Mouse (Mus musculus) midbrain, embryonic 13.5 days (tissue): Measurements from ENCODE around the gene Acaca. TPM values are rescaled to one million over a fixed set of nuclear protein-coding genes. Genes with fewer than 3 reads are reported as not detected.

Source experiments
- ATAC-seq: fragments of 200-750 bp; cut with Nextera tagmentation; 2 replicates; pipeline ENCODE4 v1.8.0; 2017; ENCODE audit warnings: mild to moderate bottlenecking, moderate TSS enrichment, moderate library complexity
- H3K27ac ChIP-seq: fragments of 300-500 bp; sonication (generic); 2 replicates; pipeline ENCODE4 v1.5.1; 2015; ENCODE audit warnings: inconsistent platforms, mild to moderate bottlenecking, moderate library complexity
- H3K27me3 ChIP-seq: fragments of 300-500 bp; sonication (generic); 2 replicates; pipeline ENCODE4 v1.6.1; 2015; ENCODE audit warnings: mild to moderate bottlenecking, inconsistent platforms
- H3K36me3 ChIP-seq: fragments of 300-500 bp; sonication (generic); 2 replicates; pipeline ENCODE4 v1.6.1; 2015; ENCODE audit warnings: mild to moderate bottlenecking, inconsistent platforms
- H3K4me1 ChIP-seq: fragments of 300-500 bp; sonication (generic); replicated peaks from 2 replicates; pipeline ENCODE4 v1.6.1; 2015; ENCODE audit warnings: inconsistent platforms
- H3K4me2 ChIP-seq: fragments of 300-500 bp; sonication (generic); replicated peaks from 2 replicates; pipeline ENCODE4 v1.6.1; 2015; ENCODE audit warnings: moderate library complexity, mild to moderate bottlenecking, inconsistent platforms
- H3K4me3 ChIP-seq: fragments of 300-500 bp; sonication (generic); replicated peaks from 2 replicates; pipeline ENCODE4 v1.5.1; 2015; ENCODE audit warnings: mild to moderate bottlenecking, inconsistent platforms
- H3K9ac ChIP-seq: fragments of 300-500 bp; sonication (generic); replicated peaks from 2 replicates; pipeline ENCODE4 v1.6.1; 2015; ENCODE audit warnings: mild to moderate bottlenecking, inconsistent platforms
- H3K9me3 ChIP-seq: fragments of 300-500 bp; sonication (generic); 2 replicates; pipeline ENCODE4 v1.6.1; 2016; ENCODE audit warnings: mild to moderate bottlenecking, inconsistent platforms
- WGBS: fragments of 180-500 bp; shearing (Covaris S2); methylation state at CpG from one replicate; pipeline ENCODE4 v1.1.7; 2015; 5-methylcytosine and 5-hydroxymethylcytosine counted together
- polyA plus RNA-seq: library from polyadenylated mRNA; unstranded; fragments of >200 nt; fragmentation: Nextera tagmentation; extraction: Ambion mirVana; gene quantifications from 2 replicates; pipeline ENCODE4 v1.2.1, GENCODE M21; 2015

Acaca gene
- polyA plus RNA-seq, 1 experiment from 2014 or later = 28.3 TPM

GRCm38 (mm10) chr11:84420779-84421178, 291.3 kb downstream of the Acaca start:
- WGBS = 92% methylated on average over 6 of the region's 6 CpGs

GRCm38 (mm10) chr11:84425736-84426632, 296.5 kb downstream of the Acaca start:
- WGBS = 56% methylated on average over 13 of the region's 13 CpGs
- ATAC-seq = no peak
- Histone ChIP-seq H3K27ac (peak overlapping the region; percentile 80), H3K27me3 (no peaks in the 10 kb centered on the region), H3K36me3 (no peaks in the 10 kb centered on the region), H3K4me1 (peaks cover 55% of the 10 kb centered on the region), H3K4me3 (no peak overlapping the region), H3K9me3 (no peaks in the 10 kb centered on the region), H3K9ac (peak overlapping the region; percentile 44; the same call in 1 of the 2 replicates), H3K4me2 (no peak overlapping the region)

More at GRCm38 (mm10) chr11:84420779-84421178, 291.3 kb downstream of the Acaca start:
- peaks cover 38% of the 10 kb centered on the region for H3K4me1 ChIP-seq
- no peaks in the 10 kb centered on the region for H3K36me3 ChIP-seq
- no peak overlapping the region for H3K9ac ChIP-seq
- no peak overlapping the region for H3K4me3 ChIP-seq
- no peak overlapping the region for H3K27ac ChIP-seq
- no peaks in the 10 kb centered on the region for H3K27me3 ChIP-seq
- 0 out of 2 replicates have a peak, but pooled peaks cover 3% of the 10 kb centered on the region for H3K9me3 ChIP-seq
- no peak for ATAC-seq
- no peak overlapping the region for H3K4me2 ChIP-seq

DNA sequence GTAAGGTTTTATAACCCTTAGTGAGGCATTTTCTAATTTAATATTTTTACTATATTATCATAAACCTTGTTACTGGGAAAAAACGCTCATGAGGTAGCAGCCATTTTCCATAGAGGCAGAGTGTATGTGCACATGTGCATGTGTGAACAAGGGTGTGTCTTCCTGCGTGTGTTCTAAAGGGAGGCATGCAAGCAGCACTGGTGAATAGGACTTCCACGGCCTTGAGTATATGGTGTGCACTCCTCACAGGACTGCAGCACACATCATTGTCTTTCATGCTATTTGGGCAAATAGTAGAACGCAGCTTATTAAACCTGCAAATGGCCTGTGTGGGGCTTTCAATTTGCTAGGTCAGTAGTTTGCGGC, 297.1 kb downstream of the Acaca start:
- H3K4me2 ChIP-seq = no peak overlapping the region
- H3K36me3 ChIP-seq = no peaks in the 10 kb centered on the region
- no peaks in the 10 kb centered on the region for H3K27me3 ChIP-seq
- 85% methylated on average over 5 of the region's 5 CpGs for WGBS
- peaks cover 53% of the 10 kb centered on the region for H3K4me1 ChIP-seq
- no peak for ATAC-seq
- H3K9me3 ChIP-seq = no peaks in the 10 kb centered on the region
- H3K9ac ChIP-seq = no peak overlapping the region
- H3K4me3 ChIP-seq = no peak overlapping the region
- no peak overlapping the region for H3K27ac ChIP-seq

GRCm38 (mm10) chr11:84429581-84429980, 300.1 kb downstream of the Acaca start:
- Histone ChIP-seq H3K27ac (peak overlapping the region; percentile 14; the same call in 1 of the 2 replicates), H3K36me3 (no peaks in the 10 kb centered on the region), H3K27me3 (no peaks in the 10 kb centered on the region), H3K4me2 (no peak overlapping the region), H3K9me3 (no peaks in the 10 kb centered on the region), H3K9ac (no peak overlapping the region), H3K4me1 (peaks cover 41% of the 10 kb centered on the region), H3K4me3 (no peak overlapping the region)
- peak; percentile 92 for ATAC-seq
- WGBS = 30% methylated on average over 1 of the region's 1 CpGs

- WGBS = 87% methylated on average over 4 of the region's 4 CpGs
Measured at GRCm38 (mm10) chr11:84430336-84430735, 300.9 kb downstream of the Acaca start.

DNA sequence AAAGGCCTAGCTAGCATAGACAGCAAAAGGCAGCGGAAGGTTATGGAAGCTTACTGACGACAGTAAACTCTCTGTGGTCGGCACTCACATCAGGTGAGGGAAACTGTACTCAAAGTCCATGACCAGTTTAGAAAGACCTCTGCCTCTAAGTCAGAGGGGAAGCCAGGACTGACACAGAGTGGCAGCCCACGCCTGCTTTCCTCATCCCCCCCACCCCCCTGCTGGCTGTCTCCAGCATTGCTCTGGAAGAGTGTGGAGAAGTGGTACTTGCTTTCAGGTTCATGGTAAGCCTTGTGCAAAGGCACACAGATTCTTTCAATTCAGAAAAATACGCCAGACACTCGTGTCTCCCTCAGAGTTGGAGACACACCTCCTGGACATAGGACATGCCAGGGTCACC, 305.4 kb downstream of the Acaca start:
- Histone ChIP-seq H3K27me3 (no peaks in the 10 kb centered on the region), H3K4me2 (no peak overlapping the region), H3K36me3 (peaks cover 7% of the 10 kb centered on the region; the same call in 1 of the 2 replicates), H3K9ac (no peak overlapping the region), H3K27ac (no peak overlapping the region), H3K4me3 (no peak overlapping the region), H3K9me3 (no peaks in the 10 kb centered on the region), H3K4me1 (peaks cover 25% of the 10 kb centered on the region)
- 75% methylated on average over 6 of the region's 6 CpGs for WGBS
- no peak for ATAC-seq

More at GRCm38 (mm10) chr11:84430336-84430735, 300.9 kb downstream of the Acaca start:
- H3K9ac ChIP-seq = no peak overlapping the region
- no peak overlapping the region for H3K4me2 ChIP-seq
- no peaks in the 10 kb centered on the region for H3K9me3 ChIP-seq
- H3K4me3 ChIP-seq = no peak overlapping the region
- no peaks in the 10 kb centered on the region for H3K27me3 ChIP-seq
- no peak for ATAC-seq
- no peaks in the 10 kb centered on the region for H3K36me3 ChIP-seq
- H3K4me1 ChIP-seq = peaks cover 34% of the 10 kb centered on the region
- peak overlapping the region; percentile 14 for H3K27ac ChIP-seq

GRCm38 (mm10) chr11:84440402-84440801, 310.9 kb downstream of the Acaca start:
- H3K4me1 ChIP-seq = 0 out of 2 replicates have a peak, but pooled peaks cover 3% of the 10 kb centered on the region
- no peak overlapping the region for H3K9ac ChIP-seq
- 89% methylated on average over 3 of the region's 3 CpGs for WGBS
- no peak overlapping the region for H3K27ac ChIP-seq
- no peaks in the 10 kb centered on the region for H3K9me3 ChIP-seq
- no peak overlapping the region for H3K4me3 ChIP-seq
- no peak overlapping the region for H3K4me2 ChIP-seq
- peaks cover 31% of the 10 kb centered on the region for H3K36me3 ChIP-seq
- no peak for ATAC-seq
- H3K27me3 ChIP-seq = no peaks in the 10 kb centered on the region

GRCm38 (mm10) chr11:84442554-84443331, 313.3 kb downstream of the Acaca start:
- 87% methylated on average over 4 of the region's 4 CpGs for WGBS

More at GRCm38 (mm10) chr11:84442554-84443331, 313.3 kb downstream of the Acaca start:
- Histone ChIP-seq H3K4me3 (no peak overlapping the region), H3K36me3 (peaks cover 27% of the 10 kb centered on the region), H3K9ac (no peak overlapping the region), H3K27me3 (no peaks in the 10 kb centered on the region), H3K27ac (no peak overlapping the region), H3K4me1 (no peaks in the 10 kb centered on the region), H3K9me3 (no peaks in the 10 kb centered on the region), H3K4me2 (no peak overlapping the region)
- ATAC-seq = no peak

Other genes starting within 250 kb of the Acaca start
- gene Ddx52, start 187.6 kb upstream of the Acaca start, polyA plus RNA-seq = 33.0 and 34.6 TPM in 2 replicates
- gene Synrg, start 165.2 kb upstream of the Acaca start, polyA plus RNA-seq = 34.2 and 34.4 TPM in 2 replicates
- 8.2 and 9.1 TPM in 2 replicates for gene Dusp14, start 60.4 kb upstream of the Acaca start, polyA plus RNA-seq
- gene Tada2a, start 72 bp upstream of the Acaca start, polyA plus RNA-seq = 32.9 and 35.4 TPM in 2 replicates
- 0.15 and 0.16 TPM in 2 replicates for gene Gm11437, start 37.8 kb downstream of the Acaca start, polyA plus RNA-seq